ENCODE assay signal across 8 mouse cellular contexts in the genomic region with DNA sequence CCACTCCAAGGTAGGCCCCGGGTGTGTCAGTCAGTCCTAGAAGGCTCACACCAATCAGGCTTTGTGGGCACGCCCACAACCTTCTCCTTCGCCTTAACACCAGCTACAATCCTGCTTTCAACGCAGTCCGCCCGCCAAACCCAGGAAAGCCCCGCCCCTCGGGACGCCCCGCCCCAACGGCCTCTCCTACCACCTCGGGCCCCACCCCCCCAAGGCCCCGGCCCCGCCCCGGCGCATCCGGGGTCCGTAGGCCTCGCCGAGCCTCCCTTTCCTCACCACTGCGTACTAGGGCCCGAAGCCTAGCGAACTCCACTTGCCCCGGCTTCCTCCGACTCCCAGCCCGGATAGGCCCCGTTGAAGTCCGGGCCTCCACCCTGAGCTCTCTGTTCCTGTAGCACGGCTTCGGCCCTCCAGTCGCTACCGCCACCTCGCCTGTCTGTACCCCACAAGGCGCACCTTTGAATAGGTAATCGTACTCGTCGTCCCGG. TPM values are rescaled to one million over a fixed set of nuclear protein-coding genes. Genes with fewer than 3 reads are reported as not detected.
DNase-seq lines count a peak whose midpoint lies in the region; ATAC-seq lines count a peak whose summit lies in the region.

No protein-coding gene starts in this region.

- WGBS in hindbrain, embryonic 14.5 days = 1% methylated on average over 38 of the region's 38 CpGs

- no peaks in the 10 kb centered on the region for H3K36me3 ChIP-seq in hindbrain, embryonic 14.5 days (replicated peaks; ENCODE audit: control insufficient read depth, insufficient read depth)

- H3K9me3 ChIP-seq in hindbrain, embryonic 14.5 days (ENCODE audit: control insufficient read depth, low read length) = no peaks in the 10 kb centered on the region

- H3K4me3 ChIP-seq in hindbrain, embryonic 14.5 days (replicated peaks; ENCODE audit: low read length) = peak overlapping the region; percentile 94

- H3K4me1 ChIP-seq in hindbrain, embryonic 14.5 days (replicated peaks; ENCODE audit: control insufficient read depth, insufficient read depth, low read length) = peaks cover 42% of the 10 kb centered on the region

- peak overlapping the region; percentile 86 for H3K4me2 ChIP-seq in hindbrain, embryonic 14.5 days (replicated peaks)

- DNase-seq in R1 (ENCODE audit: low read depth, low spot score) = peak; percentile 96
- peak; percentile 84 to 93 for DNase-seq in cerebellum, postnatal 25 days
- DNase-seq in frontal cortex, postnatal 25 days (ENCODE audit: low spot score in 2 of 2) = peak; percentile 75
- peak; percentile 73 for DNase-seq in hindbrain, embryonic 14.5 days (ENCODE audit: low spot score)
- DNase-seq in layer of hippocampus, postnatal 36 days = peak; percentile 83 to 89
- peak; percentile 95 for DNase-seq in lung, postnatal 25 days (ENCODE audit: low spot score)
- peak; percentile 61 for DNase-seq in retina, adult 2 months (ENCODE audit: low read depth, low spot score)
- DNase-seq in thymus, postnatal 25 days = peak; percentile 96

- peak overlapping the region; percentile 100 for H3K9ac ChIP-seq in hindbrain, embryonic 14.5 days

- H3K27ac ChIP-seq in hindbrain, embryonic 14.5 days = peak overlapping the region; percentile 99

- no peaks in the 10 kb centered on the region for H3K27me3 ChIP-seq in hindbrain, embryonic 14.5 days (ENCODE audit: control insufficient read depth, insufficient read depth, low read length)

- peak; percentile 81 for ATAC-seq in hindbrain, embryonic 14.5 days (ENCODE audit: low FRiP score)

RNA-seq across cellular contexts. Expression of gene Rab11b, which starts 0.5 kb away (rescaled TPM):
- 370 and 430 TPM in 2 replicates for polyA plus RNA-seq in hindbrain, embryonic 14.5 days (2014; fragmentation: Nextera tagmentation; extraction: Ambion mirVana)
- 100 to 1,000 TPM; 280 to 301 TPM for total RNA-seq in layer of hippocampus, postnatal 36 days (2021)

RNA-seq across cellular contexts. Expression of gene Angptl4, which starts 21.8 kb away (rescaled TPM):
- polyA plus RNA-seq in hindbrain, embryonic 14.5 days (2014; fragmentation: Nextera tagmentation; extraction: Ambion mirVana) = 19.1 and 25.1 TPM in 2 replicates
- 1 to 10 TPM; 3.3 to 5.9 TPM for total RNA-seq in layer of hippocampus, postnatal 36 days (2021)

RNA-seq across cellular contexts. Expression of gene March2, which starts 41.3 kb away (rescaled TPM):
- polyA plus RNA-seq in hindbrain, embryonic 14.5 days (2014; fragmentation: Nextera tagmentation; extraction: Ambion mirVana) = 69.0 and 72.1 TPM in 2 replicates
- total RNA-seq in layer of hippocampus, postnatal 36 days (2021) = 10 to 100 TPM; 83.7 to 88.1 TPM

RNA-seq across cellular contexts. Expression of gene Kank3, which starts 50.5 kb away (rescaled TPM):
- 44.7 and 47.7 TPM in 2 replicates for polyA plus RNA-seq in hindbrain, embryonic 14.5 days (2014; fragmentation: Nextera tagmentation; extraction: Ambion mirVana)
- 10 to 100 TPM; 35.0 to 36.2 TPM for total RNA-seq in layer of hippocampus, postnatal 36 days (2021)

Comparison
In these comparisons a context has a peak if more than half of its experiments do, and no peak if none do; other contexts are left out.
1. Peak in every context shown above with its lines: DNase-seq, ATAC-seq, H3K4me3 ChIP-seq and H3K27ac ChIP-seq.